Mouse (Mus musculus) bone marrow macrophage, adult 2 months (primary cell): ENCODE results near the gene Pelo. TPM values are rescaled to one million over a fixed set of nuclear protein-coding genes. Genes with fewer than 3 reads are reported as not detected.

Experiments used
- H3K27ac ChIP-seq: 2 replicates; pipeline ENCODE4 v1.5.1; 2012; ENCODE audit warnings: low read depth, low read length; ENCODE audit not compliant: insufficient read depth
- H3K4me1 ChIP-seq: 2 replicates; pipeline ENCODE4 v1.6.1; 2012; ENCODE audit warnings: low read length; ENCODE audit not compliant: control insufficient read depth, insufficient read depth
- H3K4me3 ChIP-seq: 2 replicates; pipeline ENCODE4 v1.5.1; 2012; ENCODE audit warnings: mild to moderate bottlenecking, low read length, moderate library complexity; ENCODE audit not compliant: insufficient read depth
- CTCF ChIP-seq: IDR thresholded peaks from 2 replicates; pipeline ENCODE4 v1.5.1; 2012; ENCODE audit warnings: low read depth, mild to moderate bottlenecking, low read length, moderate library complexity
- POLR2A ChIP-seq: IDR thresholded peaks from 2 replicates; pipeline ENCODE4 v1.6.1; 2012; ENCODE audit warnings: mild to moderate bottlenecking, low read depth, low read length, borderline replicate concordance
- polyA plus RNA-seq: library from polyadenylated mRNA; stranded (reverse); fragments of >200 nt; gene quantifications from 2 replicates; pipeline ENCODE4 v1.2.4, GENCODE M21; 2012; ENCODE audit not compliant: missing spikeins, insufficient read depth, insufficient read length

The Pelo gene
- polyA plus RNA-seq, 1 experiment = 8.4 TPM

DNA sequence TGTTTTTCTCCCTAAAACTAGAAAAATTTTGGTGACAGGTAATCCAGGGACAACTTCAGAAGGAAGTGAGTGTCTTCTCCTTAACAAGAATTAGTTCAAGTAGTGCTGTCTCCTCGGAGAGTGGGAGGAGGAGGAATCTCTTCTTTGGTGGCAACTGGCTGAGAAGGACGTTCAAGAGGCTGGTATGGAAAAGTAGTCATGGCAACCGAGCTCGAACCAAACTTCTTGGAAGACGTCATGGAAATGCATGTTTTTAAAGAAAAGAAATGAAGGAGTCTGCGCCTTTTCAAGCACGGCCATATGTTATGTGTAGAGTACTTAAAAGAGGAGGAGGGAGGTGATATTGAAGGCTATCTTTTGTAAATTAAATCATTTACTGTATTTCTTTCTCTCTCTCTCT lies 37.4 kb downstream of the Pelo start:
- Histone ChIP-seq H3K27ac (no peak overlapping the region), H3K4me1 (no peaks in the 10 kb centered on the region), H3K4me3 (no peak overlapping the region)
- TF ChIP-seq POLR2A (no peak), CTCF (no peak)

DNA sequence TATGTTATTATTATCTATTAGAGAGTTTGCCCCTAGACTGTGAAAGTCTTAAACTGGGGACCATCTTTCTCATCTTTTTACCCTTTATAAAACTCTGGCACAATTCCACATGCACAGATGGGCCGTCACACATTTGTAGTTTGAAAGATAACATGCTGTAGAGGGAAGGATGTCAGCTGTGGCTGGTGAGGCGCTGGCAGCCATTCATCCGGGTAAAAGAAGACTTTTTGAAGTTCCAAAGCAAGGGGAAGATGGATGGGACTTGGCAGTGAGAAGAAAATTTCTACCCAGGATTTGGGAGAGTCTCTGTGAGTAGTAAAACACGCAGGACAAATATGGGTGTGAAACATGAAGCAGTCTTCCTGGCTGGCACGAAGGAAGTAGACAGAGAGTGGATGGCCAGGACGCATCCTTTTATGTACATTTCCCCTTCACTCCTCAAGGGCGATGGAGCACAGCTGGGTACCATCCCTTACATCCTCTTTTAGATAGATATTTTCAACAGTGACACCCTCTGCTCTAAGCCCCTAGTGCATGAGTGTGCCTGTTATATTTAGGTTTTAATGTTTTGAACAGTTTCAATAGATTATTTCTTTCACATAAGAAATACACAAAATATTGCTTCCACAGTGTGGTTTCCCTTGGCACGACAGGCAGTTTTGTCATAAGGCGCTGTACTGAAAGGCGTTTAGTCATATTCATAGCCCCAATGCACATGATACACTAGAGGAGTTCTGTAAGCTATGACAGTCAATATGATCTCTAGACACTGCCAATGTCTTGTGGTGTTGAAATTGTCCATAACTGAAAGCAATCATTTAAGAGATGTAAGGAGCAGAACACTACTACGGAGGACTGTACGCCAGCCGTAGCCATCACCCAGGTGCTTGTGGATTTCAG lies 39.1 kb downstream of the Pelo start:
- no peaks in the 10 kb centered on the region for H3K4me1 ChIP-seq
- H3K4me3 ChIP-seq = no peak overlapping the region
- no peak overlapping the region for H3K27ac ChIP-seq
- TF ChIP-seq CTCF (no peak), POLR2A (no peak)

DNA sequence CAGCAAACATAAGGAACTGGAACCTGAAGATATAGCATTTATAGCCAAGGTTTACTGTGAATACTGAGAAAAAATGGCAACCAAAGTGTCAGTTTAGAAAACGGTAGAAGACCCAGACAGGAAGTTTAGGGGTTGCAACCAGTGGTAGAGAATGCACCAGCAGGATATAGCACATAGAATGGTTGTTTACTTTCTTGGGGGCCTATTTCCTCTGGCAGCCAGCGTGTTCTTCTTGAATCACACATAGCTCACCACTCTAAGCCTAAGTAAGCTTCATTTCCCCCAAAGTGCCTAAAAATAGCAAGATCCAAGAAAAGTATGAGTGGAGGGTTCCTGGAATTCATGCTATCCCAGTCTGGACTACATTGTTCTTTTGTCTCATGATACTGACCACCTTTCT lies 47.3 kb downstream of the Pelo start:
- Histone ChIP-seq H3K27ac (no peak overlapping the region), H3K4me1 (no peaks in the 10 kb centered on the region), H3K4me3 (no peak overlapping the region)
- TF ChIP-seq POLR2A (no peak), CTCF (no peak)

Other genes starting within 250 kb of the Pelo start
- gene Itga2, start 158.1 kb downstream of the Pelo start, polyA plus RNA-seq = not detected in 2 replicates
- gene Gm49395, start 11.7 kb upstream of the Pelo start, polyA plus RNA-seq = not detected in 2 replicates
- 0.89 and 0.95 TPM in 2 replicates for gene Itga1, start 11.8 kb upstream of the Pelo start, polyA plus RNA-seq